Mouse (Mus musculus): ENCODE data around the gene Cpxm1.

GRCm38 (mm10) chr2:130383895-130384294, 13.5 kb downstream of the Cpxm1 start:
- no peak for TF ChIP-seq CTCF (IDR thresholded peaks at IDR 0.05; ENCODE audit: control insufficient read depth, insufficient read depth, insufficient replicate concordance, low read depth, low read length)
- no peak for TF ChIP-seq POLR2A (IDR thresholded peaks at IDR 0.05; ENCODE audit: control insufficient read depth, low read depth, low read length)

Data from testis, adult 2 months (tissue).